30 mouse cellular contexts compared by ENCODE assay signal in the genomic region with DNA sequence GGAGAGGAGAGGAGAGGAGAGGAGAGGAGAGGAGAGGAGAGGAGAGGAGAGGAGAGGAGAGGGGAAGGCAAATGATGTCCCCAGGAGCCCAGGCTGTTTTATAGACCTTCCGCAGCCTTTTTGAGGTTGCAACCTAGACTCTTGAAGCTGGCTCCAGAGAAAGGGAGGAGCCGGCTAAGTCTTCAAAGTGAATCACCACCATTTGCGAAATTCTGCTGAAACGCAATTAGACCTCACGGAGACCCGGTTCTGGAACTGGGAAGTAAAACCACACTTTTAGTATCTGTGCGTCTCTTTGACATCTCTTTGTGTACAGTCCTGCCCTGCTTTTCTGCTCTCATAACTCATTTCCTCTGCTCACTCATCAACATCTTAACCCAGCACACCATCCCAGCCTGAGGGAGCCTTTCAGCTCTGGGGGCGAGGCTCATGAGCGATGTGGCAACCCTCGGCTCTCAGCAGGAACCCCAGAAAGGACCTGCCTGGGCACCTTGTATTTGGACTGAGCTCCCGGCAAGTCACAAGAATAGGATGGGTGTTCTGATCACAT.
A peak's percentile ranks its signal among the peaks of the same experiment; 100 is the strongest.
DNase-seq lines count a peak whose midpoint lies in the region; ATAC-seq and TF ChIP-seq lines count a peak whose summit lies in the region.
"Had no signal": no experiment of that assay in that cellular context is flagged by ENCODE, and none has a peak within 500 bp of the region (broad histone marks: within the 10 kb centered on the region; RNA-seq: fewer than 3 reads in every experiment).

No protein-coding gene starts in this region.

- 76% methylated on average over 11 of the region's 11 CpGs for WGBS in lung, postnatal 0 days
- WGBS in bone marrow, adult 2 months = 40% methylated on average over 11 of the region's 11 CpGs
- WGBS in hindbrain, embryonic 12.5 days = 90% methylated on average over 10 of the region's 11 CpGs

- H3K4me3 ChIP-seq in lung, postnatal 0 days (ENCODE audit: low read depth, low read length) = no peak overlapping the region
- peak overlapping the region; percentile 54 for H3K4me3 ChIP-seq in bone marrow, adult 2 months (replicated peaks; ENCODE audit: control insufficient read depth, low read depth, low read length)
- H3K4me3 ChIP-seq in hindbrain, embryonic 12.5 days = no peak overlapping the region
- H3K4me3 ChIP-seq: forebrain, embryonic 12.5 days; heart, adult 2 months; heart, embryonic 12.5 days; hindbrain, embryonic 15.5 days; kidney, embryonic 15.5 days; left cerebral cortex, adult 2 months; liver, embryonic 13.5 days; midbrain, embryonic 12.5 days; neural tube, embryonic 15.5 days; stomach, embryonic 15.5 days had no signal

- TF ChIP-seq CTCF in lung, postnatal 0 days (IDR thresholded peaks at IDR 0.05) = no peak
- no peak for TF ChIP-seq CTCF in bone marrow, adult 2 months (IDR thresholded peaks at IDR 0.05; ENCODE audit: control insufficient read depth, insufficient read depth, low read length)

- no peaks in the 10 kb centered on the region for H3K27me3 ChIP-seq in lung, postnatal 0 days (replicated peaks; ENCODE audit: insufficient read depth, low read length)
- no peaks in the 10 kb centered on the region for H3K27me3 ChIP-seq in hindbrain, embryonic 12.5 days
- H3K27me3 ChIP-seq: forebrain, embryonic 12.5 days; heart, embryonic 12.5 days; hindbrain, embryonic 15.5 days; kidney, embryonic 15.5 days; liver, embryonic 13.5 days; midbrain, embryonic 12.5 days; neural tube, embryonic 15.5 days; stomach, embryonic 15.5 days had no signal

- no peak overlapping the region for H3K9ac ChIP-seq in lung, postnatal 0 days (replicated peaks; ENCODE audit: low read depth)
- H3K9ac ChIP-seq in hindbrain, embryonic 12.5 days = no peak overlapping the region
- H3K9ac ChIP-seq: forebrain, embryonic 12.5 days; heart, embryonic 12.5 days; hindbrain, embryonic 15.5 days; kidney, embryonic 15.5 days; liver, embryonic 13.5 days; lung, embryonic 14.5 days; midbrain, embryonic 12.5 days; neural tube, embryonic 15.5 days; stomach, embryonic 15.5 days had no signal

- peak; percentile 32; the same call in 1 of the 2 replicates for TF ChIP-seq POLR2A in bone marrow, adult 2 months (IDR thresholded peaks at IDR 0.05; ENCODE audit: borderline replicate concordance, control insufficient read depth, low read depth, low read length)

- DNase-seq in lung, postnatal 0 days (ENCODE audit: low spot score) = peak; percentile 12
- no peak for DNase-seq in lung, adult 18-20 months
- DNase-seq in induced T-regulatory cell, adult 2 months (ENCODE audit: low read depth) = peak; percentile 48
- peak; percentile 81 to 86 for DNase-seq in monocyte, adult 2 months (ENCODE audit: low read depth in 1 of 2, low spot score in 2 of 2)
- no peak for DNase-seq in left cerebral cortex, adult 11 months (ENCODE audit: low spot score)
- no peak for DNase-seq in urinary bladder, postnatal 10 days (ENCODE audit: low spot score)
- DNase-seq: adrenal gland, postnatal 25 days; cerebellum, adult 11 months; cerebellum, adult 9-10 months; cerebellum, postnatal 36 days; gastrocnemius, postnatal 25 days; kidney, adult 18-20 months; kidney, postnatal 25 days; left cerebral cortex, postnatal 4 days; liver, embryonic 13.5 days; lung, embryonic 14.5 days; right cerebral cortex, postnatal 25 days; thymus, postnatal 25 days had no signal

- H3K27ac ChIP-seq in lung, postnatal 0 days (ENCODE audit: low read length) = no peak overlapping the region
- H3K27ac ChIP-seq in bone marrow, adult 2 months (ENCODE audit: control insufficient read depth, insufficient read depth, low read depth, low read length, poor library complexity) = peak overlapping the region; percentile 73
- H3K27ac ChIP-seq in hindbrain, embryonic 12.5 days = no peak overlapping the region
- H3K27ac ChIP-seq: forebrain, embryonic 12.5 days; heart, adult 2 months; hindbrain, embryonic 15.5 days; kidney, embryonic 15.5 days; left cerebral cortex, adult 2 months; liver, embryonic 13.5 days; midbrain, embryonic 12.5 days; neural tube, embryonic 15.5 days; stomach, embryonic 15.5 days had no signal

- no peak overlapping the region for H3K4me2 ChIP-seq in lung, postnatal 0 days (replicated peaks; ENCODE audit: low read depth, low read length)
- H3K4me2 ChIP-seq in hindbrain, embryonic 12.5 days (replicated peaks) = no peak overlapping the region
- H3K4me2 ChIP-seq: forebrain, embryonic 12.5 days; heart, embryonic 12.5 days; hindbrain, embryonic 15.5 days; kidney, embryonic 15.5 days; liver, embryonic 13.5 days; lung, embryonic 14.5 days; midbrain, embryonic 12.5 days; neural tube, embryonic 15.5 days; stomach, embryonic 15.5 days had no signal

- no peaks in the 10 kb centered on the region for H3K9me3 ChIP-seq in lung, postnatal 0 days (ENCODE audit: low read length)
- H3K9me3 ChIP-seq in hindbrain, embryonic 12.5 days (replicated peaks) = no peaks in the 10 kb centered on the region
- H3K9me3 ChIP-seq: forebrain, embryonic 12.5 days; heart, embryonic 12.5 days; hindbrain, embryonic 15.5 days; kidney, embryonic 15.5 days; liver, embryonic 13.5 days; midbrain, embryonic 12.5 days; neural tube, embryonic 15.5 days; stomach, embryonic 15.5 days had no signal

- no peak for ATAC-seq in lung, postnatal 0 days
- ATAC-seq in hindbrain, embryonic 12.5 days (ENCODE audit: low FRiP score) = no peak
- ATAC-seq: CD4-positive, CD25-positive, alpha-beta regulatory T cell, adult 4 months had no signal

- no peaks in the 10 kb centered on the region for H3K36me3 ChIP-seq in lung, postnatal 0 days (ENCODE audit: insufficient read depth, low read length)
- H3K36me3 ChIP-seq in hindbrain, embryonic 12.5 days = no peaks in the 10 kb centered on the region
- H3K36me3 ChIP-seq: forebrain, embryonic 12.5 days; heart, embryonic 12.5 days; hindbrain, embryonic 15.5 days; kidney, embryonic 15.5 days; liver, embryonic 13.5 days; midbrain, embryonic 12.5 days; neural tube, embryonic 15.5 days; stomach, embryonic 15.5 days had no signal

- no peak for TF ChIP-seq EP300 in lung, postnatal 0 days (IDR thresholded peaks at IDR 0.05)

- H3K4me1 ChIP-seq in lung, postnatal 0 days (ENCODE audit: insufficient read depth, low read depth, low read length) = no peaks in the 10 kb centered on the region
- peaks cover 1% of the 10 kb centered on the region; the same call in 1 of the 2 replicates for H3K4me1 ChIP-seq in bone marrow, adult 2 months (ENCODE audit: control insufficient read depth, insufficient read depth, low read length)
- no peaks in the 10 kb centered on the region for H3K4me1 ChIP-seq in hindbrain, embryonic 12.5 days
- H3K4me1 ChIP-seq: forebrain, embryonic 12.5 days; heart, embryonic 12.5 days; hindbrain, embryonic 15.5 days; liver, embryonic 13.5 days; midbrain, embryonic 12.5 days; neural tube, embryonic 15.5 days; stomach, embryonic 15.5 days had no signal

Comparison
In these comparisons a context has a peak if more than half of its experiments do, and no peak if none do; other contexts are left out.
1. DNase-seq: peak in lung, postnatal 0 days (single experiment), induced T-regulatory cell, adult 2 months (single experiment) and monocyte, adult 2 months (2 of 2); none in lung, adult 18-20 months (0 of 2), left cerebral cortex, adult 11 months (single experiment) and urinary bladder, postnatal 10 days (single experiment).